Mouse (Mus musculus) brain, embryonic 18.5 days (tissue): ENCODE results near the gene Tmem107.

Source experiments
- DNase-seq: peaks from one replicate; pipeline ENCODE4 v3.0.0-alpha.2; 2012; ENCODE audit warnings: low read depth, low spot score

The Tmem107 gene

DNA sequence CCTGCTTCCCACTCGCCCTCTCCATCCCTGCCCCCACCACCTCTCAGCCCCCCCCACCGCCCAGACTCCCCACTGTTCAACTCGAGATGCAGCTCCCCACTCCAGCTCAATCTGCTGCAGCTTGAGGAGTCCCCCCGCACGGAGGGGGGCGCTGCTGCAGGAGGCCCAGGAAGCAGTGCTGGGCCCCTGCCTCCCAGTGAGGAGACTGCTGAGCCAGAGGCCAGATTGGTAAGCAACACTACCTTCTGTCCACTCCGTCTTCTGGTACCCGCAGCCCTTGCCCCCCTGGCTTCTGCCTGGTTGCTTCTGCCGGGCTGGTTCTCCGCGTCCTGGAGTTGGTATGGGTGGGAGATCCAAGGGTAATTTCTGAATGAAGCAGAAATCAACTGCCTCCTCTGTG is 36.2 kb downstream of the Tmem107 start:
- DNase-seq, result no peak

DNA sequence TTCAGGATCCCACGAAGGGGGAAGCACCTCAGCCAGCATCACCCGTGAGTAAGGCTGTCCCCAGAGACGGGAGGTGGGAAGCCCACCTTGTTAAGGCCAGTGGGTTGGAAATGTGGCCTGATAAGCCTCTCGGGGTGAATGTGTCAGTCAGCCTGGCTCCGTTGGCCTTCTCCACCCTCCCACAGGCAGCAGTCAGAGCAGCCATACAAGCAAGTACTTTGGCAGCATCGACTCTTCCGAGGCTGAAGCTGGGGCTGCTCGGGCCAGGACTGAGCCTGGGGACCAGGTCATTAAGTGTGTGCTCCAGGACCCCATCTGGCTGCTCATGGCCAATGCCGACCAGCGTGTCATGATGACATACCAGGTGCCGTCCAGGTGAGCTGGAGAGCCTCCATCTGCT is 37.1 kb downstream of the Tmem107 start:
- no peak for DNase-seq

DNA sequence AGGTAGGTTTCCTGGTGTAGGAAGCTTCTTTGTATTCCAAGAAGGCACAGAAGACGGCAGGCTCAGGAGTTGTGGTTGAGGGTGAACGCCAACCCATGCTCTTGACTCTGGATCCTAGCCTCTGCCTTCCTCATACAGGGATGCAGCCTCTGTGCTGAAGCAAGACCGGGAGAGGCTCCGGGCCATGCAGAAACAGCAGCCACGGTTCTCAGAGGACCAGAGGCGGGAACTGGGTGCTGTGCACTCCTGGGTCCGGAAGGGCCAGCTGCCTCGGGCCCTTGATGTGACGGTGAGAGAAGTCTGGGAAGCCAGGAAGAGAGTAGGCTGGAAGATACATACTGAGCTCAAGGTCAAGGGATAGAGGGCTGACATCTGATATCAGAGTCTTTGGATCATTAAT is 37.6 kb downstream of the Tmem107 start:
- DNase-seq, result no peak

DNA sequence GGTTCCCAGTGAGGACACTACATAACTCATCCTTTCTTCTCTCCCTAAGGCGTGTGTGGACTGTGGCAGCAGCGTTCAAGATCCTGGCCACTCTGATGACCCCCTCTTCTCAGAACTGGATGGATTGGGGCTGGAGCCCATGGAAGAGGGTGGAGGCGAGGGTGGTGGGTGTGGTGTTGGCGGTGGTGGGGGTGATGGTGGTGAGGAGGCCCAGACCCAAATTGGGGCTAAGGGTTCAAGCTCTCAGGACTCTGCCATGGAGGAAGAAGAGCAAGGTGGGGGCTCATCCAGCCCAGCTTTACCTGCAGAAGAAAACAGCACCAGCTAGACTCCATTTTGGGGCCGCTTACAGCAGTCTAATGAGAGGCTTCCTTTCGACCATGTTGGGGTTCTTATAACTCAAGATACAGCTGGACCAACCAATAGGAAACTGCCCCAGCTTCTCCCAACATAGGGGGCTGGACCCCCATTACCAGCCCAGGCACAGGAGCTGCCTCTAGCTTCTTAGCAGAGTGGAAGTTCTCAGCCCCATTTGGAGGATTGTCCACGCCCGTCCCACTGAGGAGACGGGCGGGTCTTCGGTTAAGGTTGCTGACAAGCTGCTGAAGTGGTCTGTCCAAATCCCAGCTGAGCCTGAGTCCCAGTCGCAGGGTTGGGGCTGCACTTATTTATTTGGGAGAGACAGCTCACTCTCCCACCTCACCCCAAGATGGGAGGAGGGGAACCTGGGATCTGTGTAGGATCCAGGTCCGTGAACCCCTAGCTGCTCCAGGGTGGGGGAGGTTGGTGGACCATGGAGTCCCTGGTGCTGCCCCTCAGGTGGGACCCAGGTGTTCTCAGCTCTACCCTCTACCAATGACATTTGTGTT is 38.7 kb downstream of the Tmem107 start:
- no peak for DNase-seq

DNA sequence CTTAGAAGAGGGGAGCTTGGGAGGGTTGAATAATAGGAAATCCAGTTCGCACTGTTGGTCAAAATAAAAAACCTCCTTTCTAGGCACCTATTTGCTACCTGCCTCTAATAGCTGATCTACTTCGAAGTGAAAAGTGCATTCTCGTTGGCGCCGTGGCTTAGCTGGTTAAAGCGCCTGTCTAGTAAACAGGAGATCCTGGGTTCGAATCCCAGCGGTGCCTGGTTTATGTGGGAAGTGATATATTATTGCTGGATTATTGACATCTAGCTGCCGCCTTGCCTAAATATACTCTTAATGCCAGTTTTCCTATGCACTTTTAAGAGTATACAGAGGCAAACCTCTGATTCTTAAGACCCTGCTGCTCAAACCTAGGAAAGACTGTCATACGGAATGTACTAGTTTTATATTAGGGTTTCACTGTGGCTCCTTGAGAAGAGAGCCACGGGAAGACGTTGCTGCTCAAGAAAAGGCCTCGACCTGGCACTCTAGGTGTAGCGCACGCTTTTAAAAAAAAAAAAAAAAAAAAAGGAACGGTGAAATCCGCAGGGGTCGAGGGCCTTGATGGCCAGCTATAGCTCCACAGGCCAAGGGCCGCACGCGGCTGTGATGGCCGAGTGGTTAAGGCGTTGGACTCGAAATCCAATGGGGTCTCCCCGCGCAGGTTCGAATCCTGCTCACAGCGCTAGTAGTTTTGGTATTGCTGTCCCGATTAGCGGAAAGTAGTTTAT is 39.9 kb downstream of the Tmem107 start:
- DNase-seq, result no peak

DNA sequence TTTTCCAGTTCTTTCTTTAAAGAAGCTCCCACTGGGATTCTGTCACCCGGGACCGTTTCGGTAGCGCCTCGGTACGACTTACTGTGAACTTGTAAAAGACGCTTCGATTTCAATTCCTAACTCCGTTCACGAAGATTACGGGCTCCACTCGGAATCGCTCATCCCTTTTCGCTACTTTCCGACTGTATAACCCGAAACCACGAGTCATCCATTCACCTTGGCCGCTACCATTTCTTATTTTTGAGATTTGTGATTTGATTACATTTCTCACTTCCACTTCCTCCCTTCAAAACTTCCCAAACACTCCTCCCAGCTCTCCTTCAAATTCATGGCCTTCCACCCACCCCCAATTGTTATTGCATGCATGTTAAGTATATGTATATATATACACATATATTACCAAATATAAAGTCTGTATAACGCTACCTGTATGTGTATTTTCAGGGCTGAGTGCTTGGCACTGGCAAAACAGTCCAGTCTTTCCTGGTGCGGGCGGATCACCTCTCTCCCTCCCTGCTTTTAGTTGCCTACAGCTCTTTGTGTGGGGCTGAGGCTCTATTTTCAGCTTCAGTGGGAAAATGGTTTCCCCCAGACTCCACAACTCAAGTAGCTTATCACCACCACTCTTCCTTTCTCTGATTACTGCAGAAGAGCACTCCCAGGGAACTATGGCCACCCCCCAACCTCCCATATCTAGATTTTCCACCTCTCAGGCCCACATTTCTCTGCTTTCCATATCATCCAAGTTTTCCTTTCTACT is 40.6 kb downstream of the Tmem107 start:
- DNase-seq, result no peak

DNA sequence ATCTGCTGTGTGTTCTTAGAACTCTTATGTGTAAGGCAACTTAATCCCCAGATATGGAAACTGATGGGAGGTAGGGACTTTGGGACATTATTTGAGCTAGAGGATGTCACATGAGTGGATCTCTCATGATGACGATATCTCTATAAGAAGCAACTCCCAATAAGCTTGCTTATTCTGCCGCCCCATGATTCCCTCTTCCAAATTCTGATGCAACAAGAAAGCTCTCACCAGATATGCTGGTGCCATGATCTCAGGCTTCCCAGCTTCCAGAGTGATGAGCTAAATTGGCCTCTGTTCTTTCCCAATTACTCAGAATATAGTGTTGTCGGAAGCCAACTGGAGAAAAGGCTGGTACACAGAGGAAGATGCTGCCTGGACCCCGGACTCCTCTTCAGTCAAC is 41.3 kb downstream of the Tmem107 start:
- no peak for DNase-seq

DNA sequence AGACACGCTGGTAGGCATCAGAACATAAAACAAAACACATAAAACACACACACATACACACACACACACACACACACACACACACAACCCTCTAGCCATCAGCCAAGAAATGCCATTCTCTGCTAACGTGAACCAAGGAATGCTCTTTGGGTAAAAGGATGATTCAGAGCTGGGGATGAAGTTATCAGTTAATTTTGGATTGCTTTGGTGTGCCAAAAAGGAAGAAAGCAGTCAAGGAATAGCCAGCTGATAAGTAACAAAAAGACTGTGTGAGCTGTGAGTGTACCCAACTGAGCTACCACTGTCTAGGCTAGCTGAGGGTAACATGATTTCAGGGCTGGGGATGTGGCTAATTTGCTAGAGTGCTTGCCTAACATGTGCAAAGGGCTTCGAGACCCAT is 43.4 kb downstream of the Tmem107 start:
- no peak for DNase-seq

DNA sequence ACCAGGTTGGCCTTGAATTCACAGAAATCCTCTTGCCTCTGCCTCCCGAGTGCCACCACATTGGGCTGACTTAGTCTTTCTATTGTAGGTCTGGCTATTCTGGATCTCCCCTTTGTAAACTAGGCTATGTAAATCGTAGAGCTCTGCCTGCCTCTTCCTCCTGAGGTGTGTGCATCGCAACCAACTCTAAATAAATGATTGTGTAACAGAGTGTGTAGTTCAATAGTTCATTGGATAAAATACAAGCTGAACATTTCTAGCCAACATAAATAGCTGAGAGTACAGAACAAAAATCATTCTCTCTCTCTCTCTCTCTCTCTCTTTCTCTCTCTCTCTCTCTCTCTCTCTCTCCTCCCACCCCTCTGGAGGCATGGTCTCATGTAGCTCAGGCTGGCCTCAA is 44.0 kb downstream of the Tmem107 start:
- no peak for DNase-seq

DNA sequence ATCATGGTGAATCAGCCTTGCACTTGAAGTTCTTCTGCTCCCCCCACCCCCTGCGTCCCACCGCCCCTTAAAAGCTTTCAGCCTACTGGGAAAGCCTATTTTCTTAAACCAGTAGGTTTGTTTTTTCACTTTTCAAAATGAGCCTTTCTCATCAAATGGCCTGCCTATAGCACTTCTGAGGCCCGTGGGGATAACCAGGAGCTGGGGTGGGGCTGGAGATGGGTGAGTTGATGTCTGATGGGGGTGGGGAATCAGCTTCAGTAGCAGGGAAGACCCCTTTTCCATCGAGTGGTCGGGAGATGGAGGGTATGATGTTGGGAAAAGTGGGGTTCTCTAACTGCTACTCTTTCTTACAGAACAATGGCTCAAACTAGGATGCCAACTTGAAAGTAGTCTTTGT is 46.2 kb downstream of the Tmem107 start:
- no peak for DNase-seq

DNA sequence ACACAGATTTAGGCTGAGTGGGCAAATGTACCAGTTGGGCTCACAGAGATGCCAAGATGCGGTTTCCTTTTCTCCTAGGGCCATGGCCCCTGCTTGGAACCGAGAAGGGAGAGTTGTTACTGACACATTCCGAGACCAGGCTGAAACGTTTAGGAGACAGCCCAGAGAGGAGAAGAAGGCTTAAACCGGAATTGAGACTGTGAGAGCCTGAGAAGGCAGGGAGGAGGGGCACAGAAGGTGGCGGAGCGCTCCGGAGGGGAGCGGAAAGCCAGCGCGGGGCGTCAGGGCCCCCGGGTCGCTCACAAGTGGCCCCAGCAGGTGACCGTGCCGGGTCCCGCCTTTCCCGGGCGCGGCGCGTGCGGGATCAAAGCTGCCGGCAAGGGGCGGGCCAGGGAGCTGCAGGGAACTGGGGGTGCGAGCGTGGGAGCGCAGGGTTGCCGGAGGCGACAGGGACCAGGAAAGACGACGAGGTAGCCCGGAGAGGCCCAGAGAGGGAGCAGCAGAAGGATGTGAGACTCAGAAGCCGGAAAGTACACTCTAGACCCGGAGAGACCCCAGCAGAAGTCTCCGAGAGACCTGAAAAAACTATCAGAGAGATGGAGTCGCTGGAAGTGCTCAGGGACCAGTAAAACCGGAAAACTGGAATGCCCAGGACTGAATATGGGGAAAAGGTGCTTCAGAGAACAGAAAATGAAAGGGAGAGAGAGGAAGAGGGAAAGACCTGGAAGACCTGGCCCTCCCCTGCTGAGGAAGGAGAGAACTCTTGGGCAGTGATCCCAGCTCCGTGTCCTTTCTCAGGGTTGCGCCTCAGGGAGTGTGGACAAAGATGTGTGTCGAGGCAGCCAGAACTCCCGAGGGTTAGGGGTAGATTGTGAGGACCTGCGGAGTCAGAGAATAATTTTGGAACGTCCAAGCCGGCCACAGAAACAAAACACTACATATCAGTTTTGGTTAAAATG is 47.4 kb downstream of the Tmem107 start:
- DNase-seq, result no peak

DNA sequence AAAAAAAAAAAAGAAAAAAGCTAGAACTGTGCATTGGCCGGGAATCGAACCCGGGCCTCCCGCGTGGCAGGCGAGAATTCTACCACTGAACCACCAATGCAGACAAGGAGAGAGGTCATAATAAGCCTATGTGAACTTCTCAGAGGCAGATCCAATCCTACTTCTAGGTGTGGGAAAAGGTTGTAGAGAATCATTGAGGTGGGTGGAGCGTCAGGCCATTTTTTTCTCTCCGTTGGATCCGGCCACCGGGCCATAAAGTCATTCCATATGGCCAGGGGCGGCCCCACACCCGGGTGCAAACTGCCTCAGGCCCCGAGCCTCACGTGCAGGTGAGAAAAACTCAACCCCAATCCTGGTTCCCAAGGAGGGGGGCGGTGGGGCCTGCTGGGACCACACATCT is 48.2 kb downstream of the Tmem107 start:
- DNase-seq, result no peak

DNA sequence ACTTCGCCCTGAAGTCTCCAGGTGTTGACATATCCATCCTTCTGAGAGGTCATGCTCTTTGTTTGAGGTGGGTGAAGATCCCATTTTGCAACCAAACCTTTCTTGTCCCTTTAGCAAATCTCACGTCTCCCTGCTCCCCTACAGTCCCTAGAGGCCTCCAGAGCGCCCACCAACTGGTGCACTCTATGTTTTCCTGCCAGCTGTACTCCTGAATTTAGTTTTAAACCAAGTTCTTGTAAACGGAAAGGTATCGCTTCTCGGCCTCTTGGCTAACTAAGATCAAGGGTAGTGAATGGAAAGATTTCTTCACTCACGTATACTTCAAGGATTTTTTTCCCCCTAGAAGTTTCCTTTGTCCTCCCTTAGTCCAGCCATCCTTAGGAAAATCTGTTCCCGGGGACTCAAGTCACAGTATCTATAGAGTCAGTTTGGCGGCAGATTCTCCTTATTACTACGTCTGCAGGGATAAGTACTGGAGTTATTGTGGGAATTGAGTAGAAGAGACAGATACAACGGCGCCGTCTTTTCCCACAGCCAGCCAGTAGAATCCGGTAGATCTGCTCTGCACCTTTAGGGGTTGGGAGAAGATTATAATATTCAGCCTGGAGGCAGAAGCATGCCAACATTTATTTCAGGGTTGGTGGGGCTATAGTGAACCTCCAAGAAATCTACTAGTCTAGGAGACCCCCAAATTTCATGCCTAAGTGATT is 49.0 kb downstream of the Tmem107 start:
- DNase-seq, result no peak

DNA sequence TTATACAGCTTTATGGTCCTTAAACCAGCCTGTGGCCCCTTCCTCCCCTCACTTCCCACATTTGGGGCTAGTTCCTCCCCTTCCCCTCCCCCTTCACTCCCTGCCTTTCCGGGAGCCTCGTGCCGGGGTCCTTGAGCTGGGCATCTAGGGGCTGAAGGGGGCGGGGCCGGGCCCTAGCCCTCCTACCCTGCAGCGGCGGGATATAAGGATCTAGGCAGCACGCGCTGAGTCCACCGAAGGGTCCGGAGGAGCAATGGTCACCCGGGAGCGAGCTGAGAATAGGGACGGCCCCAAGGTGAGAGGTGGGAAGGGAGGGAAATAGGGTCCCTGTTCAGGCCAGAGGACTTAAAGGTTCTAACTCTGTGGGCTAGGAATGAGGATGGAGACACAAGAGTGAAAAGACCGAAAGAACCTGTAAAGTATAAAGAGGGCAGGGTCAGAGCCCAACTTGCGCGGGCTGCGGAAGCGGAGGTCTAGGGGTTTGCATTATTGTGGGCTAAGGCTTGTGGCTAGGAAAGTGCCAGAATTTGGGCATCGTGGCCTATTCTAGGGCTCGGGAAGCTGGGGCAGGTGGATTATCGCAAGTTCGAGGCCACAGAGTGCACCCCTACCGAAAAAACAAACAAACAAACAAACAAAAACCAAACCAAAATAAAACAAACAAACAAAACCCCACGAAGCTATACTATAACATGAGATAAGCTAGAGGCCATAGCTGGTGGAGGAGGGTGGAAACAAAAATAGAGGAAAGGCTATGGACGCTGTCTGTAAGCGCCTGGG is 49.8 kb downstream of the Tmem107 start, which contains the start of gene Hes7:
Gene Hes7, plus strand, starts transcription at position 184 of the 780 bp plus-strand sequence.
- DNase-seq, result no peak

DNA sequence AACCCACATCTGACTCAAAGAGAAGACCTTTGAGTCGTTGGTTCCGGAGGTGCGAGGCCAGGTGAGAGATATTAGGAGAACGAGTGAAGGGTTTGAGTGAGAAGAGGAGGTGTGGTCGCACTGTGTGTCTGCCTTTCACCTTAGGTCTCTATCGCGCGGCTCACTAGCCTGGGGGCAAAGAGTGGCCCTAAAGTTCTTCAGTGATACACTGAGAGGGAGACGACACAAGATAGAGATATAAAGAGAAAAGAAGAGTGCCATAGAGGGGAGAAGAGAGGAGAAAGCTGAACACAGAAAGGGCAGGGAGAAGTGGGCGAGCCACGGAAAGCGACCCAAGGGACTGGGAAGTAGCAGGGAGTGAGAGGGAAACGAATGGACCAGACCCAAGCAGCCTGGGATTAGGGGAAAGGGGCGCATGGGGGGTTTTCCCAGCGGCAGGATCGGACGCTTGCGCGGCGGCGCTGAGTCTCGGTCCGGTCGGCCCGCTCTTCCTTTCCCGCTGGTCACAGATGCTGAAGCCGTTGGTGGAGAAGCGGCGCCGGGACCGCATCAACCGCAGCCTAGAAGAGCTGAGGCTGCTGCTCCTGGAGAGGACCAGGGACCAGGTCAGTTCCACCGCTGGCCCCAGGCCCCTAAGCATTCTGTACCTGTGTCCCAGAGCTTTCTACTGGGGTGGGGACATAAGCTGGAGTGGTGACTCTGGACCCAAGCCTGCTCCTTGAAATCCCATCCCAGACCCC is 50.6 kb downstream of the Tmem107 start:
- no peak for DNase-seq

DNA sequence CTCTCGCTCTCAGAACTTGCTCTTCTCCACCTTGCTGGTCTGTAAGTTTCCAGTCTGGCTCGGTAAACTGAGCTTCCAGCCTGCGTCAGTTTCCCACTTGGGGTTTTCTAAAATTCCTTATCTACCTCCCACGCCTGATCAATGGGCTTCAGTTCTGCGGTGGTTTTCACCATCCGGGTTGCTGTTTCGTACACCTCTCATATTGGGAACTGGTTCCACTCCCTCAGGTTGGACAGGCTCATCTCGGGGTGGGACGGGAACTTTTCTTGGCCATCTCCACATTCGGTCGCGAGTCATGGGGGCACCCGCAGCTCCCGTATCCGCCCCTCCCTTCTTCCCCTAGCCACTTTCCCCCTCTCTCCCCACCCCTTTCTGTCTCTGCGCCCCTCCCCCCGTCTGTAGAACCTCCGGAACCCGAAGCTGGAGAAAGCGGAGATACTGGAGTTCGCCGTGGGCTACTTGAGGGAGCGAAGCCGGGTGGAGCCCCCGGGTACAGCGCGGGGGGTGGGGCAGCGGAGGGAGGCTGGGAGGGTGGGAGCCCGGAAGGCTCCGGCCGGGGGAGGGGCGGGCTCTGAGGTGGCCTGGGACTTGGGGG is 51.2 kb downstream of the Tmem107 start:
- DNase-seq, result no peak

DNA sequence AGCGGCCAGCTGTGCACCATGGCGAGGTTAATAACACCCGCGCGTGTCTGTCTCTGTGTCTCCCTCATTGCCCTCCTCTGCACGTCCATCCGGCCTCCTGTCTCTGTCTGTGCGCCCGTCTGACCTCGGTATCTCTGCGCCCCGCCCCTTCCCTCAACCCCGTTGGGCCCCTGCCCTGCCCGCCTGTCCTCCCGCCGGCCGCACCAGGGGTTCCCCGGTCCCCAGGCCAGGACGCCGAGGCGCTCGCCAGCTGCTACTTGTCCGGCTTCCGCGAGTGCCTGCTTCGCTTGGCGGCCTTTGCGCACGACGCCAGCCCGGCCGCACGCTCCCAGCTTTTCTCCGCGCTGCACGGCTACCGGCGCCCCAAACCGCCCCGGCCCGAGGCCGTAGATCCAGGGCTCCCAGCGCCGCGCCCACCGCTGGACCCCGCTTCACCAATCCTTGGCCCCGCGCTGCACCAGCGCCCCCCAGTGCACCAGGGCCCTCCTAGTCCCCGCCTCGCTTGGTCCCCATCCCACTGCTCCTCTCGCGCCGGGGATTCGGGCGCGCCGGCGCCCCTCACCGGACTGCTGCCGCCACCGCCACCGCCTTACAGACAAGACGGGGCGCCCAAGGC is 51.8 kb downstream of the Tmem107 start, which contains the start of gene 9130213A22Rik:
Gene 9130213A22Rik, minus strand, starts transcription at position 254 of the 616 bp plus-strand sequence.
- DNase-seq, result no peak
